Mouse (Mus musculus) myocyte (in vitro differentiated cells): ENCODE measurements at regions not wholly inside any gene's neighbourhood (a gene's known extent, or its start where the extent isn't known, plus 50 kb on each side); places are given as distances from the start of the nearest gene placed in this dataset.

ENCODE experiments used
- H3K27me3 ChIP-seq: one replicate; pipeline ENCODE4 v1.6.1; 2011; ENCODE audit not compliant: control insufficient read depth, insufficient read depth, insufficient read length
- H3K36me3 ChIP-seq: one replicate; pipeline ENCODE4 v1.6.1; 2011; ENCODE audit not compliant: control insufficient read depth, insufficient read depth
- H3K4me2 ChIP-seq: one replicate; pipeline ENCODE4 v1.6.1; 2011; ENCODE audit warnings: low read depth, control low read depth
- H3K4me3 ChIP-seq: one replicate; pipeline ENCODE4 v1.5.1; 2011; ENCODE audit warnings: mild to moderate bottlenecking, control low read depth, moderate library complexity
- H3K79me2 ChIP-seq: one replicate; pipeline ENCODE4 v1.6.1; 2011; ENCODE audit not compliant: control insufficient read depth, insufficient read depth
- H3ac ChIP-seq: one replicate; pipeline ENCODE4 v1.6.1; 2011; ENCODE audit not compliant: control insufficient read depth, insufficient read length
- CEBPB ChIP-seq: IDR thresholded peaks from 2 replicates; pipeline ENCODE4 v1.6.1; 2011; ENCODE audit warnings: mild to moderate bottlenecking, moderate library complexity; ENCODE audit not compliant: poor library complexity, insufficient read depth, severe bottlenecking
- E2F4 ChIP-seq: IDR thresholded peaks from one replicate; pipeline ENCODE4 v1.6.1; 2011; ENCODE audit warnings: mild to moderate bottlenecking, control low read depth, moderate library complexity; ENCODE audit not compliant: insufficient read depth
- MAX ChIP-seq: IDR thresholded peaks from one replicate; pipeline ENCODE4 v1.6.1; 2011; ENCODE audit warnings: low read depth, mild to moderate bottlenecking, control low read depth
- MYOD1 ChIP-seq, 3 experiments: IDR thresholded peaks; one replicate each; pipeline ENCODE4 v1.6.1; 2011; ENCODE audit warnings: control low read depth in 2 of 3, low read depth in 2 of 3, mild to moderate bottlenecking in 2 of 3, moderate library complexity in 1 of 3; ENCODE audit not compliant: insufficient read length in 2 of 3, control insufficient read depth in 1 of 3
- MYOG ChIP-seq, 3 experiments: IDR thresholded peaks; one replicate each; pipeline ENCODE4 v1.6.1; 2011; ENCODE audit warnings: control low read depth in 2 of 3, low read depth in 2 of 3, mild to moderate bottlenecking in 2 of 3; ENCODE audit not compliant: insufficient read length in 2 of 3, control insufficient read depth in 1 of 3, insufficient read depth in 1 of 3
- POLR2A ChIP-seq: IDR thresholded peaks from one replicate; pipeline ENCODE4 v1.6.1; 2011; ENCODE audit warnings: low read depth, mild to moderate bottlenecking, control low read depth, moderate library complexity; ENCODE audit not compliant: insufficient read length
- POLR2AphosphoS2 ChIP-seq: IDR thresholded peaks from one replicate; pipeline ENCODE4 v1.6.1; 2011; ENCODE audit warnings: low read depth, control low read depth; ENCODE audit not compliant: insufficient read length
- REST ChIP-seq: IDR thresholded peaks from one replicate; pipeline ENCODE4 v1.6.1; 2011; ENCODE audit warnings: mild to moderate bottlenecking, control low read depth, moderate library complexity; ENCODE audit not compliant: insufficient read depth, insufficient read length
- SRF ChIP-seq: IDR thresholded peaks from one replicate; pipeline ENCODE4 v1.6.1; 2011; ENCODE audit warnings: low read depth; ENCODE audit not compliant: control insufficient read depth, insufficient read length
- TCF12 ChIP-seq: IDR thresholded peaks from one replicate; pipeline ENCODE4 v1.6.1; 2011; ENCODE audit warnings: mild to moderate bottlenecking, control low read depth; ENCODE audit not compliant: poor library complexity, insufficient read depth, severe bottlenecking
- TCF3 ChIP-seq: IDR thresholded peaks from one replicate; pipeline ENCODE4 v1.6.1; 2011; ENCODE audit warnings: low read depth, control low read depth; ENCODE audit not compliant: insufficient read length
- USF1 ChIP-seq: IDR thresholded peaks from one replicate; pipeline ENCODE4 v1.6.1; 2011; ENCODE audit warnings: low read depth, mild to moderate bottlenecking, control low read depth, moderate library complexity

GRCm38 (mm10) chr9:61745301-61745801 is 169.0 kb downstream of the Rplp1 start:
- no peaks in the 10 kb centered on the region for H3K36me3 ChIP-seq
- no peak overlapping the region for H3ac ChIP-seq
- H3K4me3 ChIP-seq = no peak overlapping the region
- no peak for TF ChIP-seq POLR2A
- TF ChIP-seq TCF3 = no peak
- TF ChIP-seq TCF12 = no peak
- TF ChIP-seq MYOD1 (IDR thresholded peaks at IDR 0.05; ENCODE audit: control insufficient read depth in 1 of 3, insufficient read length in 2 of 3, low read depth in 2 of 3) = no peak
- no peak for TF ChIP-seq MAX
- no peak for TF ChIP-seq CEBPB
- TF ChIP-seq USF1 = no peak
- TF ChIP-seq REST = no peak
- no peaks in the 10 kb centered on the region for H3K79me2 ChIP-seq
- no peak overlapping the region for H3K4me2 ChIP-seq
- H3K27me3 ChIP-seq = peaks cover 19% of the 10 kb centered on the region

- H3K36me3 ChIP-seq = no peaks in the 10 kb centered on the region
- H3K27me3 ChIP-seq = no peaks in the 10 kb centered on the region
- no peak overlapping the region for H3K4me2 ChIP-seq
- no peaks in the 10 kb centered on the region for H3K79me2 ChIP-seq
- no peak overlapping the region for H3ac ChIP-seq
- TF ChIP-seq MYOG (IDR thresholded peaks at IDR 0.05; ENCODE audit: control insufficient read depth in 1 of 3, insufficient read depth in 1 of 3, insufficient read length in 2 of 3, low read depth in 2 of 3) = no peak
- TF ChIP-seq MYOD1 (IDR thresholded peaks at IDR 0.05; ENCODE audit: control insufficient read depth in 1 of 3, insufficient read length in 2 of 3, low read depth in 2 of 3) = no peak
- TF ChIP-seq E2F4 = no peak
- TF ChIP-seq SRF = no peak
- no peak for TF ChIP-seq POLR2AphosphoS2
- TF ChIP-seq MAX = no peak
- no peak for TF ChIP-seq TCF12
- no peak for TF ChIP-seq TCF3
- no peak for TF ChIP-seq CEBPB
- no peak for TF ChIP-seq REST
- TF ChIP-seq USF1 = no peak
- no peak for TF ChIP-seq POLR2A
- no peak overlapping the region for H3K4me3 ChIP-seq
These were observed 180.8 kb downstream of the Rplp1 start for GRCm38 (mm10) chr9:61733540-61733939.

GRCm38 (mm10) chr9:61732747-61733146 is 181.6 kb downstream of the Rplp1 start:
- Histone ChIP-seq H3K4me2 (no peak overlapping the region), H3K36me3 (no peaks in the 10 kb centered on the region), H3K27me3 (no peaks in the 10 kb centered on the region), H3ac (no peak overlapping the region), H3K4me3 (no peak overlapping the region), H3K79me2 (no peaks in the 10 kb centered on the region)
- no peak for TF ChIP-seq SRF
- no peak for TF ChIP-seq POLR2A
- TF ChIP-seq MYOD1 (IDR thresholded peaks at IDR 0.05; ENCODE audit: control insufficient read depth in 1 of 3, insufficient read length in 2 of 3, low read depth in 2 of 3) = no peak
- no peak for TF ChIP-seq POLR2AphosphoS2
- no peak for TF ChIP-seq MYOG (IDR thresholded peaks at IDR 0.05; ENCODE audit: control insufficient read depth in 1 of 3, insufficient read depth in 1 of 3, insufficient read length in 2 of 3, low read depth in 2 of 3)
- no peak for TF ChIP-seq CEBPB
- no peak for TF ChIP-seq TCF3
- TF ChIP-seq TCF12 = no peak
- TF ChIP-seq E2F4 = no peak
- TF ChIP-seq REST = no peak
- TF ChIP-seq MAX = no peak
- TF ChIP-seq USF1 = no peak

- no peaks in the 10 kb centered on the region for H3K36me3 ChIP-seq
- H3K79me2 ChIP-seq = no peaks in the 10 kb centered on the region
- peaks cover 6% of the 10 kb centered on the region for H3K27me3 ChIP-seq
- H3ac ChIP-seq = no peak overlapping the region
- no peak overlapping the region for H3K4me3 ChIP-seq
- TF ChIP-seq SRF (no peak), E2F4 (no peak), TCF12 (no peak), MYOD1 (IDR thresholded peaks at IDR 0.05; ENCODE audit: control insufficient read depth in 1 of 3, insufficient read length in 2 of 3, low read depth in 2 of 3) (no peak), POLR2A (no peak), TCF3 (no peak), POLR2AphosphoS2 (no peak), REST (no peak), CEBPB (no peak), USF1 (no peak), MAX (no peak), MYOG (IDR thresholded peaks at IDR 0.05; ENCODE audit: control insufficient read depth in 1 of 3, insufficient read depth in 1 of 3, insufficient read length in 2 of 3, low read depth in 2 of 3) (no peak)
- H3K4me2 ChIP-seq = no peak overlapping the region
These were observed 186.2 kb downstream of the Rplp1 start for GRCm38 (mm10) chr9:61728115-61728514.

GRCm38 (mm10) chr9:61727651-61728050 is 186.7 kb downstream of the Rplp1 start:
- no peak overlapping the region for H3K4me3 ChIP-seq
- TF ChIP-seq CEBPB (no peak), POLR2A (no peak), MYOD1 (IDR thresholded peaks at IDR 0.05; ENCODE audit: control insufficient read depth in 1 of 3, insufficient read length in 2 of 3, low read depth in 2 of 3) (no peak), MYOG (IDR thresholded peaks at IDR 0.05; ENCODE audit: control insufficient read depth in 1 of 3, insufficient read depth in 1 of 3, insufficient read length in 2 of 3, low read depth in 2 of 3) (no peak), REST (no peak), E2F4 (no peak), TCF12 (no peak), POLR2AphosphoS2 (no peak)
- no peak overlapping the region for H3ac ChIP-seq
- H3K4me2 ChIP-seq = no peak overlapping the region
- peaks cover 6% of the 10 kb centered on the region for H3K27me3 ChIP-seq
- no peaks in the 10 kb centered on the region for H3K36me3 ChIP-seq
- H3K79me2 ChIP-seq = no peaks in the 10 kb centered on the region
